19 mouse cellular contexts compared by ENCODE assay signal in genomic region chr12:117260391-117261164, GRCm38 (mm10).
A peak's percentile ranks its signal among the peaks of the same experiment; 100 is the strongest.
DNase-seq lines count a peak whose midpoint lies in the region; ATAC-seq and TF ChIP-seq lines count a peak whose summit lies in the region.
"Had no signal": no experiment of that assay in that cellular context is flagged by ENCODE, and none has a peak within 500 bp of the region (broad histone marks: within the 10 kb centered on the region; RNA-seq: fewer than 3 reads in every experiment).

No protein-coding gene starts in this region.

- H3K27me3 ChIP-seq in heart, adult 2 months (ENCODE audit: control insufficient read depth, insufficient read depth, low read length), result no peaks in the 10 kb centered on the region
- H3K27me3 ChIP-seq in lung, postnatal 0 days (replicated peaks; ENCODE audit: insufficient read depth, low read length), result no peaks in the 10 kb centered on the region
- H3K27me3 ChIP-seq in midbrain, embryonic 10.5 days (ENCODE audit: low read depth, poor library complexity, severe bottlenecking), result no peaks in the 10 kb centered on the region
- no peaks in the 10 kb centered on the region for H3K27me3 ChIP-seq in stomach, postnatal 0 days (ENCODE audit: control insufficient read depth, insufficient read depth, low read length)
- H3K27me3 ChIP-seq: embryonic facial prominence, embryonic 13.5 days; forebrain, embryonic 15.5 days; neural tube, embryonic 15.5 days had no signal

- no peak overlapping the region for H3K4me3 ChIP-seq in heart, adult 2 months
- no peak overlapping the region for H3K4me3 ChIP-seq in lung, postnatal 0 days (ENCODE audit: low read depth, low read length)
- H3K4me3 ChIP-seq in midbrain, embryonic 10.5 days, result no peak overlapping the region
- H3K4me3 ChIP-seq in stomach, postnatal 0 days (ENCODE audit: low read depth, low read length), result no peak overlapping the region
- no peak overlapping the region for H3K4me3 ChIP-seq in gastrocnemius, adult 2 months
- H3K4me3 ChIP-seq: embryonic facial prominence, embryonic 13.5 days; forebrain, embryonic 15.5 days; heart, embryonic 15.5 days; neural tube, embryonic 15.5 days had no signal

- no peak overlapping the region for H3K9ac ChIP-seq in heart, adult 2 months (ENCODE audit: low read depth, low read length)
- H3K9ac ChIP-seq in lung, postnatal 0 days (replicated peaks; ENCODE audit: low read depth), result no peak overlapping the region
- H3K9ac ChIP-seq in stomach, postnatal 0 days (ENCODE audit: low read length), result no peak overlapping the region
- H3K9ac ChIP-seq: embryonic facial prominence, embryonic 13.5 days; forebrain, embryonic 15.5 days; heart, embryonic 15.5 days; neural tube, embryonic 15.5 days had no signal

- no peak for TF ChIP-seq POLR2A in heart, adult 2 months (IDR thresholded peaks at IDR 0.05; ENCODE audit: insufficient read depth, low read depth, low read length)

- TF ChIP-seq EP300 in heart, adult 2 months (IDR thresholded peaks at IDR 0.05; ENCODE audit: insufficient read depth, low read depth, low read length), result no peak
- no peak for TF ChIP-seq EP300 in lung, postnatal 0 days (IDR thresholded peaks at IDR 0.05)
- TF ChIP-seq EP300 in stomach, postnatal 0 days (optimal IDR thresholded peaks at IDR 0.05), result no peak

- no peaks in the 10 kb centered on the region for H3K9me3 ChIP-seq in lung, postnatal 0 days (ENCODE audit: low read length)
- H3K9me3 ChIP-seq in midbrain, embryonic 10.5 days (replicated peaks), result no peaks in the 10 kb centered on the region
- H3K9me3 ChIP-seq in stomach, postnatal 0 days (ENCODE audit: control insufficient read depth, low read length), result no peaks in the 10 kb centered on the region
- H3K9me3 ChIP-seq: embryonic facial prominence, embryonic 13.5 days; forebrain, embryonic 15.5 days; heart, embryonic 15.5 days; neural tube, embryonic 15.5 days had no signal

- TF ChIP-seq CTCF in heart, adult 2 months (IDR thresholded peaks at IDR 0.05), result 0 out of 2 replicates have a peak, but pooled peaks have one; percentile 9
- peak; percentile 36 for TF ChIP-seq CTCF in lung, postnatal 0 days (IDR thresholded peaks at IDR 0.05)
- TF ChIP-seq CTCF in stomach, postnatal 0 days (IDR thresholded peaks at IDR 0.05; ENCODE audit: low read depth), result peak; percentile 34
- no peak for TF ChIP-seq CTCF in gastrocnemius, adult 2 months (IDR thresholded peaks at IDR 0.05)

- no peak overlapping the region for H3K4me2 ChIP-seq in lung, postnatal 0 days (replicated peaks; ENCODE audit: low read depth, low read length)
- H3K4me2 ChIP-seq in stomach, postnatal 0 days (replicated peaks; ENCODE audit: low read depth), result no peak overlapping the region
- H3K4me2 ChIP-seq: embryonic facial prominence, embryonic 13.5 days; forebrain, embryonic 15.5 days; heart, embryonic 15.5 days; neural tube, embryonic 15.5 days had no signal

- intact Hi-C loops in heart, adult 2 months (cut with DNase I), result no loop called here
- intact Hi-C loops in gastrocnemius, adult 2 months (cut with DNase I), result no loop called here

- no peaks in the 10 kb centered on the region for H3K36me3 ChIP-seq in heart, adult 2 months (ENCODE audit: control insufficient read depth, insufficient read depth, low read length)
- H3K36me3 ChIP-seq in lung, postnatal 0 days (ENCODE audit: insufficient read depth, low read length), result no peaks in the 10 kb centered on the region
- peaks cover 74% of the 10 kb centered on the region for H3K36me3 ChIP-seq in midbrain, embryonic 10.5 days
- no peaks in the 10 kb centered on the region for H3K36me3 ChIP-seq in stomach, postnatal 0 days (ENCODE audit: control insufficient read depth, insufficient read depth, low read length)
- H3K36me3 ChIP-seq: embryonic facial prominence, embryonic 13.5 days; forebrain, embryonic 15.5 days; heart, embryonic 15.5 days; neural tube, embryonic 15.5 days had no signal

- H3K27ac ChIP-seq in heart, adult 2 months, result no peak overlapping the region
- no peak overlapping the region for H3K27ac ChIP-seq in lung, postnatal 0 days (ENCODE audit: low read length)
- H3K27ac ChIP-seq in midbrain, embryonic 10.5 days (replicated peaks), result peak overlapping the region; percentile 97
- H3K27ac ChIP-seq in stomach, postnatal 0 days (replicated peaks), result no peak overlapping the region
- no peak overlapping the region for H3K27ac ChIP-seq in gastrocnemius, adult 2 months
- H3K27ac ChIP-seq: embryonic facial prominence, embryonic 13.5 days; forebrain, embryonic 15.5 days; heart, embryonic 15.5 days; neural tube, embryonic 15.5 days had no signal

- no peaks in the 10 kb centered on the region for H3K4me1 ChIP-seq in heart, adult 2 months (ENCODE audit: control insufficient read depth, insufficient read depth, low read length)
- H3K4me1 ChIP-seq in lung, postnatal 0 days (ENCODE audit: insufficient read depth, low read depth, low read length), result no peaks in the 10 kb centered on the region
- H3K4me1 ChIP-seq in midbrain, embryonic 10.5 days, result peaks cover 98% of the 10 kb centered on the region
- H3K4me1 ChIP-seq in stomach, postnatal 0 days (replicated peaks; ENCODE audit: control insufficient read depth, insufficient read depth), result no peaks in the 10 kb centered on the region
- H3K4me1 ChIP-seq: heart, embryonic 15.5 days had no signal

- 68% methylated on average over 6 of the region's 6 CpGs for WGBS in heart, adult 2 months
- 68% methylated on average over 6 of the region's 6 CpGs for WGBS in lung, postnatal 0 days
- WGBS in midbrain, embryonic 10.5 days, result 53% methylated on average over 6 of the region's 6 CpGs
- 71% methylated on average over 6 of the region's 6 CpGs for WGBS in stomach, postnatal 0 days

- no peak for DNase-seq in heart, adult 2 months
- no peak for DNase-seq in heart, adult 9 months (ENCODE audit: low spot score in 2 of 2)
- no peak for DNase-seq in lung, postnatal 0 days (ENCODE audit: low spot score)
- no peak for DNase-seq in lung, postnatal 14 days
- no peak for DNase-seq in midbrain, embryonic 10.5 days (ENCODE audit: low spot score)
- no peak for DNase-seq in stomach, postnatal 0 days (ENCODE audit: low spot score)
- DNase-seq in gastrocnemius, adult 2 months, result no peak
- DNase-seq in urinary bladder, postnatal 14 days (ENCODE audit: low spot score), result no peak
- DNase-seq: cerebellum, adult 8-10 months; gastrocnemius, postnatal 36 days; kidney, adult 18-20 months; lung, adult 2 months; right cerebral cortex, postnatal 25 days; thymus, postnatal 4 days had no signal

- no peaks in the 10 kb centered on the region for H3K79me2 ChIP-seq in heart, adult 2 months (replicated peaks; ENCODE audit: control insufficient read depth, insufficient read depth, low read length)

- no peak for ATAC-seq in lung, postnatal 0 days
- no peak for ATAC-seq in stomach, postnatal 0 days (ENCODE audit: low FRiP score, low TSS enrichment)
- ATAC-seq: activated CD4-positive, CD25-positive, alpha-beta regulatory T cell, adult 4 months; forebrain, embryonic 15.5 days had no signal
